Comparison of ENCODE assay signal across 8 mouse cellular contexts in genomic region chr17:15535943-15536342, GRCm38 (mm10). TPM values are rescaled to one million over a fixed set of nuclear protein-coding genes. Genes with fewer than 3 reads are reported as not detected.
DNase-seq lines count a peak whose midpoint lies in the region; ATAC-seq and TF ChIP-seq lines count a peak whose summit lies in the region.

No protein-coding gene starts in this region.

- no peak overlapping the region for H3K27ac ChIP-seq in layer of hippocampus, adult 2 months
- no peak overlapping the region for H3K27ac ChIP-seq in embryonic facial prominence, embryonic 13.5 days
- no peak overlapping the region for H3K27ac ChIP-seq in limb, embryonic 10.5 days
- no peak overlapping the region for H3K27ac ChIP-seq in neural tube, embryonic 14.5 days (ENCODE audit: low read depth, low read length)

- no peak for ATAC-seq in embryonic facial prominence, embryonic 13.5 days (ENCODE audit: insufficient number of reproducible peaks, insufficient read depth, low FRiP score, low TSS enrichment, low read depth)
- ATAC-seq in neural tube, embryonic 14.5 days (ENCODE audit: low read depth): no peak

- no peak for DNase-seq in layer of hippocampus, adult 2 months (ENCODE audit: low spot score in 2 of 2)
- no peak for DNase-seq in layer of hippocampus, adult 8-10 months (ENCODE audit: low spot score in 2 of 2)
- no peak for DNase-seq in limb, embryonic 10.5 days (ENCODE audit: low spot score)
- no peak for DNase-seq in layer of hippocampus, postnatal 36 days
- DNase-seq in kidney, adult 11 months: no peak
- no peak for DNase-seq in ovary, postnatal 14 days (ENCODE audit: low spot score)

- WGBS in embryonic facial prominence, embryonic 13.5 days: 18% methylated on average over 8 of the region's 8 CpGs
- WGBS in limb, embryonic 10.5 days: 19% methylated on average over 8 of the region's 8 CpGs
- 16% methylated on average over 8 of the region's 8 CpGs for WGBS in neural tube, embryonic 14.5 days

- TF ChIP-seq CTCF in layer of hippocampus, adult 2 months (conservative IDR thresholded peaks at IDR 0.05): 0 out of 2 replicates have a peak, but pooled peaks have one; percentile 8

- peak overlapping the region; percentile 93 for H3K4me2 ChIP-seq in embryonic facial prominence, embryonic 13.5 days
- peak overlapping the region; percentile 80 for H3K4me2 ChIP-seq in neural tube, embryonic 14.5 days (ENCODE audit: low read depth, low read length)

- H3K4me3 ChIP-seq in layer of hippocampus, adult 2 months: peak overlapping the region; percentile 55
- peak overlapping the region; percentile 52 for H3K4me3 ChIP-seq in embryonic facial prominence, embryonic 13.5 days
- H3K4me3 ChIP-seq in limb, embryonic 10.5 days: peak overlapping the region; percentile 60
- H3K4me3 ChIP-seq in neural tube, embryonic 14.5 days (ENCODE audit: low read depth, low read length): peak overlapping the region; percentile 34

- peaks cover 7% of the 10 kb centered on the region; the same call in 1 of the 2 replicates for H3K9me3 ChIP-seq in embryonic facial prominence, embryonic 13.5 days
- H3K9me3 ChIP-seq in limb, embryonic 10.5 days (replicated peaks): no peaks in the 10 kb centered on the region
- no peaks in the 10 kb centered on the region for H3K9me3 ChIP-seq in neural tube, embryonic 14.5 days (ENCODE audit: control insufficient read depth, low read length)

- H3K9ac ChIP-seq in embryonic facial prominence, embryonic 13.5 days: peak overlapping the region; percentile 72; the same call in 1 of the 2 replicates
- H3K9ac ChIP-seq in neural tube, embryonic 14.5 days (replicated peaks; ENCODE audit: low read depth, low read length): peak overlapping the region; percentile 29; the same call in 1 of the 2 replicates

- H3K27me3 ChIP-seq in embryonic facial prominence, embryonic 13.5 days: peaks cover 28% of the 10 kb centered on the region
- peaks cover 38% of the 10 kb centered on the region for H3K27me3 ChIP-seq in limb, embryonic 10.5 days (ENCODE audit: low read depth, poor library complexity, severe bottlenecking)
- no peaks in the 10 kb centered on the region for H3K27me3 ChIP-seq in neural tube, embryonic 14.5 days (ENCODE audit: control insufficient read depth, insufficient read depth, low read length)

- H3K4me1 ChIP-seq in embryonic facial prominence, embryonic 13.5 days: no peaks in the 10 kb centered on the region
- H3K4me1 ChIP-seq in limb, embryonic 10.5 days: 0 out of 2 replicates have a peak, but pooled peaks cover 4% of the 10 kb centered on the region
- H3K4me1 ChIP-seq in neural tube, embryonic 14.5 days (ENCODE audit: control insufficient read depth, insufficient read depth, low read length): peaks cover 3% of the 10 kb centered on the region; the same call in 1 of the 2 replicates

- no peaks in the 10 kb centered on the region for H3K36me3 ChIP-seq in embryonic facial prominence, embryonic 13.5 days
- no peaks in the 10 kb centered on the region for H3K36me3 ChIP-seq in limb, embryonic 10.5 days
- H3K36me3 ChIP-seq in neural tube, embryonic 14.5 days (ENCODE audit: control insufficient read depth, insufficient read depth, low read length): no peaks in the 10 kb centered on the region

RNA-seq across cellular contexts. Expression of gene Pdcd2, which starts 8.8 kb away (rescaled TPM):
- 10 to 100 TPM; 15.5 to 23.8 TPM for total RNA-seq in layer of hippocampus, adult 2 months (2021)
- 10 to 100 TPM; 15.8 to 24.5 (median 17.8) TPM for total RNA-seq in layer of hippocampus, adult 8-10 months (2022)
- polyA plus RNA-seq in embryonic facial prominence, embryonic 13.5 days (2015; fragmentation: Nextera tagmentation; extraction: Ambion mirVana): 46.2 and 46.3 TPM in 2 replicates
- 45.7 and 47.9 TPM in 2 replicates for polyA plus RNA-seq in limb, embryonic 10.5 days (2016; fragmentation: Nextera tagmentation; extraction: Ambion mirVana)
- 68.2 and 78.1 TPM in 2 replicates for polyA plus RNA-seq in neural tube, embryonic 14.5 days (2014; fragmentation: Nextera tagmentation; extraction: Ambion mirVana)
- total RNA-seq in layer of hippocampus, postnatal 36 days (2021): 10 to 100 TPM; 16.7 to 18.9 TPM

RNA-seq across cellular contexts. Expression of gene Prdm9, which starts 28.2 kb away (rescaled TPM):
- 1 to 10 TPM; 2.1 to 3.5 TPM for total RNA-seq in layer of hippocampus, adult 2 months (2021)
- 1 to 10 TPM; 2.0 to 2.9 (median 2.4) TPM for total RNA-seq in layer of hippocampus, adult 8-10 months (2022)
- 1.7 TPM in 2 replicates for polyA plus RNA-seq in embryonic facial prominence, embryonic 13.5 days (2015; fragmentation: Nextera tagmentation; extraction: Ambion mirVana)
- polyA plus RNA-seq in limb, embryonic 10.5 days (2016; fragmentation: Nextera tagmentation; extraction: Ambion mirVana): 1.1 and 1.9 TPM in 2 replicates
- 1.0 and 2.7 TPM in 2 replicates for polyA plus RNA-seq in neural tube, embryonic 14.5 days (2014; fragmentation: Nextera tagmentation; extraction: Ambion mirVana)
- total RNA-seq in layer of hippocampus, postnatal 36 days (2021): 1 to 10 TPM; 3.6 to 4.0 TPM

RNA-seq across cellular contexts. Expression of gene Tbp, which starts 36.3 kb away (rescaled TPM):
- total RNA-seq in layer of hippocampus, adult 2 months (2021): 10 to 100 TPM; 29.1 to 29.6 TPM
- total RNA-seq in layer of hippocampus, adult 8-10 months (2022): 10 to 100 TPM; 31.3 to 49.0 (median 34.2) TPM
- 52.1 and 54.0 TPM in 2 replicates for polyA plus RNA-seq in embryonic facial prominence, embryonic 13.5 days (2015; fragmentation: Nextera tagmentation; extraction: Ambion mirVana)
- 66.7 and 67.0 TPM in 2 replicates for polyA plus RNA-seq in limb, embryonic 10.5 days (2016; fragmentation: Nextera tagmentation; extraction: Ambion mirVana)
- 65.1 and 69.9 TPM in 2 replicates for polyA plus RNA-seq in neural tube, embryonic 14.5 days (2014; fragmentation: Nextera tagmentation; extraction: Ambion mirVana)
- 10 to 100 TPM; 30.3 to 36.0 TPM for total RNA-seq in layer of hippocampus, postnatal 36 days (2021)

RNA-seq across cellular contexts. Expression of gene Psmb1, which starts 36.4 kb away (rescaled TPM):
- total RNA-seq in layer of hippocampus, adult 2 months (2021): 100 to 1,000 TPM; 122 to 130 TPM
- total RNA-seq in layer of hippocampus, adult 8-10 months (2022): 100 to 1,000 TPM; 125 to 136 (median 129) TPM
- polyA plus RNA-seq in embryonic facial prominence, embryonic 13.5 days (2015; fragmentation: Nextera tagmentation; extraction: Ambion mirVana): 263 and 267 TPM in 2 replicates
- polyA plus RNA-seq in limb, embryonic 10.5 days (2016; fragmentation: Nextera tagmentation; extraction: Ambion mirVana): 286 and 310 TPM in 2 replicates
- polyA plus RNA-seq in neural tube, embryonic 14.5 days (2014; fragmentation: Nextera tagmentation; extraction: Ambion mirVana): 261 and 264 TPM in 2 replicates
- 100 to 1,000 TPM; 120 to 138 TPM for total RNA-seq in layer of hippocampus, postnatal 36 days (2021)
